Mouse (Mus musculus): ENCODE measurements at regions not wholly inside any gene's neighbourhood (a gene's known extent, or its start where the extent isn't known, plus 50 kb on each side); places are given as distances from the start of the nearest gene placed in this dataset.

GRCm38 (mm10) chr14:78383256-78383709, 75.4 kb upstream of the Tnfsf11 start:
- TF ChIP-seq CTCF (IDR thresholded peaks at IDR 0.05; ENCODE audit: low read depth, low read length) (no peak), POLR2A (IDR thresholded peaks at IDR 0.05; ENCODE audit: extremely low read depth, insufficient read depth, low read length) (no peak)

Data from liver, adult 2 months (tissue).